Mouse (Mus musculus): ENCODE results near the gene Epop. TPM values are rescaled to one million over a fixed set of nuclear protein-coding genes. Genes with fewer than 3 reads are reported as not detected.
"Not testable (repeated sequence)": the region's sequence is repeated elsewhere in the genome, so short reads cannot be mapped to it uniquely, and the experiment has no call there.

The Epop gene
- polyA plus RNA-seq, 1 experiment from 2014 or later, result 9.0 TPM

DNA sequence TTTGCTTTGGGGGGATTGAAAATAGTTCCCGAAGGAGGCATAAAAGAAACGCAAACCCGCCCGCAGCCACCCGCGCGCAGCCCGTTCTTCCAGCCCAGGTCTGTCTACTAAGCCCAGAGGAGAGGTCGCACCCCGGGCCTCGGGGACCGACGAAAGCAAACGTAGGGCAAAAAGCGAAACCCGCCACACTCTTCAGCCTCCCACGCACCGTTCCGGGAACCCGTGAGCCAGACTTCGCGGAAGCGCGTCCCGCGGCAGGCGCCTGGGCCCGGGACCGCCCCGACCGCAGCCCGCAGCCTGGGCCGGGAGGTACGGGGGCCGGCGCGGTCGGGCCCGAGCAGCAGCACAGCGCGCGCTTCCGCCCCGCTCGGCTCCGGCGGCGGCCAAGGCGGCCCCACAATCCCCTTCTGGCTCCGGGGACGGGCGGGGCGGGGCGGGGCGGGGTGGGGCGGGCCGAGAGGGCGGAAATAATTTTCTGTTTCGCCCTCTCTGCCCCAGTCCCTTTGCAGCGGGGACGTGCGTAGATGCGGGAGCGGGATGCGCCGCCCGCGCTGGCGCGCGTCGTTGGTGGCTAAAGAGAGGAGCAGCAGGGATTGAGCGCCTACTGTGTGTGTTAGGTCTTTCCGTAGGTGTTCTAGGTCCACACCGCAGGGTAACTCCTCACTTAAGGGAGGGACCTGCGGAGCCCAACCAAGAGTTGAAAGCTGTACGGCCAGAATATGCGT, 30.6 kb upstream of the Epop start:
- Histone ChIP-seq H3K36me3 (replicated peaks; ENCODE audit: control insufficient read depth, insufficient read depth, low read depth, low read length) (no peaks in the 10 kb centered on the region), H3K4me3 (ENCODE audit: low read depth, low read length) (peak overlapping the region; percentile 81), H3K9me3 (replicated peaks; ENCODE audit: control insufficient read depth, low read length) (no peaks in the 10 kb centered on the region), H3K9ac (replicated peaks; ENCODE audit: low read length) (peak overlapping the region; percentile 85), H3K27me3 (ENCODE audit: control insufficient read depth, insufficient read depth, low read length) (peaks cover 8% of the 10 kb centered on the region), H3K4me2 (ENCODE audit: low read depth, low read length) (peak overlapping the region; percentile 84), H3K27ac (replicated peaks; ENCODE audit: low read depth, low read length) (no peak overlapping the region), H3K4me1 (ENCODE audit: control insufficient read depth, insufficient read depth, low read length) (peaks cover 11% of the 10 kb centered on the region)
- DNase-seq (ENCODE audit: low spot score), result peak; percentile 83
- peak; percentile 68 for ATAC-seq (replicated peaks; ENCODE audit: insufficient number of reproducible peaks, low FRiP score, low TSS enrichment, low read depth)
- WGBS, result 0% methylated on average over 72 of the region's 78 CpGs

DNA sequence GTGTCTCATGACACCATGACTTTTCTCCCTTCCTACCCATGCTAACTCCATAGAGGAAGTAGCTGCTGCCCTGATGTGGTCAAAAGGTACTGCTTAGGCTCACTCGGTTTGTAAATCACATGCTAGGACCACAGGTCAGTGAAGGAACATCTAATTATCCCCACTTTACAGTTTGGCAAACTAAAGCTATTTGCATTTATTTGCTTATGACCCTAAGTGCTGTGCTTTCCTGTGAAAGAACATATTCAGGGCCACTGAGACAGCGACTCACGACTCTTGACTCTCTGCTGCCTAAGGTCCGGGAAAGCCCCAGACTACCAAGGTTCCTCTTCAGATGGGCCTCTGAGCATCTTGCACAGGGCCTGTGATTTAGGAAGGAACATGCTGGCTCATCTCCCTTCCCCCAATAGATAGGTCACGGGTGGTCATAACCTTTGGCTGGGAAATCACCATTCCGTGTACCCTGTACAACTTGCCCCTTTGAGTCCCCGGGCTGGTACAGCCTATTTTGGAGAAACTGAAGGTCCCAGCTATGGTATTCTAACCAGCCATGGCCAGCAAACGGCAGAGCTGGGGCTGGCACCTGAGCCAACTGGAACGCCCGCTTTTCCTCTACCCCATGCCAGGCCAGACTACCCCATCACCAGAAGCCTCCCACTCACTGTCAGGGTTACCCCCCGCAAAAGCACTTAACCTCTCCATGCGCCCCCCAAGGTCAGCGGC, 29.9 kb upstream of the Epop start:
- Histone ChIP-seq H3K4me3 (ENCODE audit: low read depth, low read length) (peak overlapping the region; percentile 81), H3K36me3 (replicated peaks; ENCODE audit: control insufficient read depth, insufficient read depth, low read depth, low read length) (no peaks in the 10 kb centered on the region), H3K27me3 (ENCODE audit: control insufficient read depth, insufficient read depth, low read length) (peaks cover 8% of the 10 kb centered on the region), H3K9me3 (replicated peaks; ENCODE audit: control insufficient read depth, low read length) (no peaks in the 10 kb centered on the region), H3K4me1 (ENCODE audit: control insufficient read depth, insufficient read depth, low read length) (peaks cover 7% of the 10 kb centered on the region), H3K4me2 (ENCODE audit: low read depth, low read length) (peak overlapping the region; percentile 84), H3K27ac (replicated peaks; ENCODE audit: low read depth, low read length) (no peak overlapping the region), H3K9ac (replicated peaks; ENCODE audit: low read length) (peak overlapping the region; percentile 85)
- WGBS, result 13% methylated on average over 13 of the region's 13 CpGs
- no peak for DNase-seq (ENCODE audit: low spot score)
- no peak for ATAC-seq (replicated peaks; ENCODE audit: insufficient number of reproducible peaks, low FRiP score, low TSS enrichment, low read depth)

DNA sequence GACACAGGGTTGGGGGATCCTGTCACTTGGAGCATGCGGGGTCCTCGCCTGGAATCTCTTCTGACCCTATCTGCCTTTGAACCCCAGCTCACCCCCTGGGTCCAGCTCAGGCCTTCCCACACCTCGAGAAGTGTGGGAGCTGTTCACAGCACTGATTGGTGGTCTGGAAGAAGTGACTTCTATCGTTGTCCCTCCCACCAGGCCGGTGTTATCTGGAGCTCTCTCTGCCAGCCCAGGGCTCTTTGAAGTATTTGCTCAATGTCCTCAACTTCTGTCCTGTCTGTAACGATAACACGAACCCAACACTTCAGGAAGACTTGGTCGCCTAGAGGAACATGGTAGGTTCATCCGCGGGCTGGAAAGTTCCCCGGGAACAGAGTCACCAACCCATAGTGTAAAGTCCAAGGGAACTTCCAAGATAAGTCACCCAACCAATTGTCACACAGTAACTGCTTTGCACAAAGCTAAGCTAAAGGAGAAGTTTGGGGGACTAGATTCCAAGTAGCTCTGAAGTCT, 29.3 kb upstream of the Epop start:
- no peak overlapping the region for H3K4me3 ChIP-seq (ENCODE audit: low read depth, low read length)
- no peak overlapping the region for H3K27ac ChIP-seq (replicated peaks; ENCODE audit: low read depth, low read length)
- no peaks in the 10 kb centered on the region for H3K36me3 ChIP-seq (replicated peaks; ENCODE audit: control insufficient read depth, insufficient read depth, low read depth, low read length)
- ATAC-seq (replicated peaks; ENCODE audit: insufficient number of reproducible peaks, low FRiP score, low TSS enrichment, low read depth) (no peak), DNase-seq (ENCODE audit: low spot score) (no peak)
- peaks cover 7% of the 10 kb centered on the region for H3K4me1 ChIP-seq (ENCODE audit: control insufficient read depth, insufficient read depth, low read length)
- H3K4me2 ChIP-seq (ENCODE audit: low read depth, low read length), result no peak overlapping the region
- peaks cover 8% of the 10 kb centered on the region for H3K27me3 ChIP-seq (ENCODE audit: control insufficient read depth, insufficient read depth, low read length)
- H3K9ac ChIP-seq (replicated peaks; ENCODE audit: low read length), result no peak overlapping the region
- 72% methylated on average over 11 of the region's 11 CpGs for WGBS
- no peaks in the 10 kb centered on the region for H3K9me3 ChIP-seq (replicated peaks; ENCODE audit: control insufficient read depth, low read length)

DNA sequence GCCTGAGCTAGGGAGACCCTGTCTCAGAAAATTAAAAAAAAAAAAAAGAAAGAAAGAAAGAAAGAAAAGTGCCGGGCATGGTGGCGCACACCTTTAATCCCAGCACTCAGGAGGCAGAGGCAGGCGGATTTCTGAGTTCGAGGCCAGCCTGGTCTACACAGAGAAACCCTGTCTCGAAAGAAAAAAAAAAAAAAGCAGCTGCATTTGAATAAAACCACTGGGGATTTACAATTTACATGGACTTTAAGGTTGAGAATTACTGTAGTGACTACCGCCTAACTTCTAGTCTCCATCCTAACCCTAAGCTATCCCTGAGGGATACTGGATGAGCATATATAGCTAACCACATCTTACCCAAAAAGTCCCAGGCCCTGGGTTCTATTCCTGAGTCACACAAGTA, 28.5 kb upstream of the Epop start:
- not testable (repeated sequence) for H3K27ac ChIP-seq (replicated peaks; ENCODE audit: low read depth, low read length); H3K9me3 ChIP-seq (replicated peaks; ENCODE audit: control insufficient read depth, low read length); H3K4me3 ChIP-seq (ENCODE audit: low read depth, low read length); DNase-seq (ENCODE audit: low spot score); H3K4me1 ChIP-seq (ENCODE audit: control insufficient read depth, insufficient read depth, low read length); H3K9ac ChIP-seq (replicated peaks; ENCODE audit: low read length); H3K27me3 ChIP-seq (ENCODE audit: control insufficient read depth, insufficient read depth, low read length); H3K4me2 ChIP-seq (ENCODE audit: low read depth, low read length); ATAC-seq (replicated peaks; ENCODE audit: insufficient number of reproducible peaks, low FRiP score, low TSS enrichment, low read depth); H3K36me3 ChIP-seq (replicated peaks; ENCODE audit: control insufficient read depth, insufficient read depth, low read depth, low read length)
- 89% methylated on average over 6 of the region's 6 CpGs for WGBS

DNA sequence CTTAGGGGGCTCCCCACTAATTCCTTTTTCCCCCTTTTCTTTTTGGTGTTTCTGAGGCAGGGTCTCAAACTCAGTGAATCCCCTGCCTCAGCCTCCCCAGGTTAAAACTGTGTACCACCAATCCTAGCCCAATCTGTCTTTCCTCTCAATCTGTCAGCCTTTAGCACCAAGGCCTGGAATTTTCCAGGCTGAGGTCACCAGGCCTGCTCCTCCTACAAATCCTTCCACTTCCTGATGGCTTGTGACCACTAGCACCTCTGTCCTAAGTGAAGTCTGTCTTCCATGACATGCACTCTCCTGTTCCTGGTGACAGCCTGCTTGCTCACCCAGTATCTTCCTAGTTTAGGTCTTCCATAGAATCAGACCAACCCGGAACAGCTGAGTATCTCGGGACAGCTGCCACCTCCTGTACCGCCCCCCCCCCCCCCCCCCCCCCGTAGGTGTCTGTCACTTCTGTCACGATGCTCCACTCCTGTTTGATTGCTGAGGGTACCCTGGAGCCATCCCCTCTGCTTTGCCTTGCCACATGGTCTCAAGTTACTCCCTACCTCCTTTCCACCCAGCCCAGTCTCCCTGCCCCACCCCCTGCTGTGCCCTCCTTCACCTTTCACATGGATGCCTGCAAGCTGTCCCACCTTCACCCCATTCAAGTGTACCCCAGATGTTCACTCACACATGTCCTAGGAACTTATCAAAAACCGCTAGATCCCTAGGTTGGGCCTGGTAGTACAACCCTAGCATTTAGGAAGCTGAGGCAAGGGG, 27.9 kb upstream of the Epop start:
- DNase-seq (ENCODE audit: low spot score) (no peak), ATAC-seq (replicated peaks; ENCODE audit: insufficient number of reproducible peaks, low FRiP score, low TSS enrichment, low read depth) (no peak)
- Histone ChIP-seq H3K9ac (replicated peaks; ENCODE audit: low read length) (no peak overlapping the region), H3K4me1 (ENCODE audit: control insufficient read depth, insufficient read depth, low read length) (peaks cover 7% of the 10 kb centered on the region), H3K9me3 (replicated peaks; ENCODE audit: control insufficient read depth, low read length) (no peaks in the 10 kb centered on the region), H3K27ac (replicated peaks; ENCODE audit: low read depth, low read length) (no peak overlapping the region), H3K4me2 (ENCODE audit: low read depth, low read length) (no peak overlapping the region), H3K4me3 (ENCODE audit: low read depth, low read length) (no peak overlapping the region), H3K36me3 (replicated peaks; ENCODE audit: control insufficient read depth, insufficient read depth, low read depth, low read length) (no peaks in the 10 kb centered on the region), H3K27me3 (ENCODE audit: control insufficient read depth, insufficient read depth, low read length) (peaks cover 8% of the 10 kb centered on the region)
- WGBS, result 45% methylated on average over 4 of the region's 6 CpGs

DNA sequence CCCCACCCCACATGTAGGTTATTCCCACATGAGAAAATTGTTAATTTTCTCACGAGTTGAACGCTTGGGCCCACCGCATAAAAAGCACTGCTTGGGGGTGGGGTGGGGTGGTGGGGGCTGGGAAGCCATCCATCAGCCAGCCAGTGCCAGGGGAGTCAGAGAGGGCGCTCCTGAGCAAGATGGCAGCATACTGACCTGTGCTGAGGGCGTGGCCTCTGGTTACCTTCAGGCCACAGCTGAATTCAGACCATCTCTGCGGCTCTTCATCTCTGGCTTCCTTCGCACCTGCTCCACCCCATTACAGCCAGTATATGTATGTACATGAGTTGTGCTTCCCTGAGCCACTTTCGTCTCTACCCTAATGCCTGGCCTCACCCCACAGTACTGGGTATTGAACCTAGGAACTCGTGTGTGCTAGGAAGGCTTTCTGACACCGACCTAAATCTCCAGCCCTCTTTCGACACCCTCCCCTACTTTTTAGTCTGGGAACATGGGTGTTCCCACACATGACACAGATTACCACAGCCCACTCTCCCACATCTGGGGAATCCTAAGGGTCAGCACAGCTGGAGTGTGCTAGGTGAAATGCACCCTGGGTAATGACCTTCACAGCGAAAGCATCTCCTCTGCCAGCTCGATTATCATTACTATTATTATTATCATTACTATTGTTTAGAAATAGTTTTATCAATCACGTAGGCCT, 26.9 kb upstream of the Epop start:
- WGBS, result 70% methylated on average over 14 of the region's 14 CpGs
- H3K9me3 ChIP-seq (replicated peaks; ENCODE audit: control insufficient read depth, low read length), result no peaks in the 10 kb centered on the region

DNA sequence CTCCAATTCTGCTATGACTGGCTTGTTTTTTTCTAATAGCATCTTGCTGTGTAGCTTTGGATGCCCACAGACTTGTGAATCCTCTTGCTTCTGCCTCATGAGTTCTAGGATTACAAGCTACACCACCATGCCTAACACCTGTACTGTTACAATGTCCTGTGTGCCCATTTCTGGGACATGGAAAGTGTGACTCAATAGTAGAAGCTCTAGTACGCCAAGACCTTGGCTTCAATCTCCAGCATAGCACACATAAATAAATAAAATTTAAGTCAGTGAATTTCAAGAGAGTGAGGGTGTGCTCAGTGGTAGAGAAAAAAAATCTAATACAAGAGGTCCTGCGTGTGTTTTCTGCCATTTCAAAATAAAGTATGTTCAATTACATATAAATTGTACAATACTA, 24.7 kb upstream of the Epop start:
- H3K4me3 ChIP-seq (ENCODE audit: low read depth, low read length), result no peak overlapping the region
- H3K36me3 ChIP-seq (replicated peaks; ENCODE audit: control insufficient read depth, insufficient read depth, low read depth, low read length), result no peaks in the 10 kb centered on the region
- no peaks in the 10 kb centered on the region for H3K9me3 ChIP-seq (replicated peaks; ENCODE audit: control insufficient read depth, low read length)
- no peaks in the 10 kb centered on the region for H3K27me3 ChIP-seq (ENCODE audit: control insufficient read depth, insufficient read depth, low read length)
- ATAC-seq (replicated peaks; ENCODE audit: insufficient number of reproducible peaks, low FRiP score, low TSS enrichment, low read depth) (no peak), DNase-seq (ENCODE audit: low spot score) (no peak)
- no peak overlapping the region for H3K27ac ChIP-seq (replicated peaks; ENCODE audit: low read depth, low read length)
- no peak overlapping the region for H3K9ac ChIP-seq (replicated peaks; ENCODE audit: low read length)
- H3K4me1 ChIP-seq (ENCODE audit: control insufficient read depth, insufficient read depth, low read length), result no peaks in the 10 kb centered on the region
- WGBS, result 89% methylated on average over 2 of the region's 2 CpGs
- H3K4me2 ChIP-seq (ENCODE audit: low read depth, low read length), result no peak overlapping the region

More for the DNA sequence above, 26.9 kb upstream of the Epop start:
- ATAC-seq (replicated peaks; ENCODE audit: insufficient number of reproducible peaks, low FRiP score, low TSS enrichment, low read depth) (no peak), DNase-seq (ENCODE audit: low spot score) (no peak)
- no peak overlapping the region for H3K9ac ChIP-seq (replicated peaks; ENCODE audit: low read length)
- no peaks in the 10 kb centered on the region for H3K36me3 ChIP-seq (replicated peaks; ENCODE audit: control insufficient read depth, insufficient read depth, low read depth, low read length)
- H3K27me3 ChIP-seq (ENCODE audit: control insufficient read depth, insufficient read depth, low read length), result peaks cover 3% of the 10 kb centered on the region; the same call in 1 of the 2 replicates
- no peak overlapping the region for H3K4me3 ChIP-seq (ENCODE audit: low read depth, low read length)
- no peak overlapping the region for H3K27ac ChIP-seq (replicated peaks; ENCODE audit: low read depth, low read length)
- no peak overlapping the region for H3K4me2 ChIP-seq (ENCODE audit: low read depth, low read length)
- H3K4me1 ChIP-seq (ENCODE audit: control insufficient read depth, insufficient read depth, low read length), result no peaks in the 10 kb centered on the region; the same call in 1 of the 2 replicates

All from embryonic facial prominence, embryonic 11.5 days (tissue).